Mouse (Mus musculus): Measurements from ENCODE around the gene Eml4. TPM values are rescaled to one million over a fixed set of nuclear protein-coding genes. Genes with fewer than 3 reads are reported as not detected.
A peak's percentile ranks its signal among the peaks of the same experiment; 100 is the strongest.

The Eml4 gene
- total and polyA plus RNA-seq, 3 experiments = 38.2 to 75.6 (median 60.1) TPM

DNA sequence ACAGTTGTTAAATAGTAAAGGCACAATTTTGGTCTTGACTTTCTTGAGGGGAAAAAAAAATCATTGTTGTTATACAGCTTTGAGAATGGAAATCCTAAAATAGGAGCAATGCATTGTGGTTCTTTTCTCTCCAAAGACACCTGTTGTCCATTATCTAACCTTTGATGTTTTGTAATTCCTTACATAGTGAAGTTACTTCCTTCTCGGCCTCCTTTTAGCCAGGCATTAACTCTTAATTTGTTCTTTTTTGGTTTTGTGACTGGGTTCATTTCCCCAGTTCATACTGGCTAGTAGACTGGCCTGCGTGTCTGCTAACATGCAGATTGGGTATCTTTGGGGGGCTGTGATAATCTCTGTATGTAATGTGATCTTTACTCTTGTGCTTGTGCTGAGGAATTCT, 1.7 kb downstream of the Eml4 start:
- Histone ChIP-seq H3K9ac (ENCODE audit: insufficient read depth, low read depth) (peak overlapping the region; percentile 89), H3K4me1 (ENCODE audit: control insufficient read depth in 1 of 2, insufficient read depth in 2 of 2) (peaks cover 3 to 31% of the 10 kb centered on the region in 2 experiments; a peak in 3 of 4 replicates), H3K9me3 (replicated peaks; ENCODE audit: low read length) (no peaks in the 10 kb centered on the region), H3K27me3 (replicated peaks) (no peaks in the 10 kb centered on the region), H3K27ac (ENCODE audit: insufficient read depth, low read depth) (no peak overlapping the region), H3K79me2 (replicated peaks; ENCODE audit: control insufficient read depth, extremely low read depth, insufficient read depth, poor library complexity, severe bottlenecking) (peaks cover 44% of the 10 kb centered on the region), H3K4me3 (replicated peaks in 1 of 3; ENCODE audit: low read depth in 2 of 3, low read length in 2 of 3, poor library complexity in 1 of 3) (peak overlapping the region; percentile 48 to 91 (median 83)), H3K4me2 (ENCODE audit: insufficient read depth, low read depth, poor library complexity, severe bottlenecking) (peak overlapping the region; percentile 96), H3K36me3 (replicated peaks in 1 of 2; ENCODE audit: control insufficient read depth in 1 of 2, insufficient read depth in 1 of 2, low read length in 1 of 2) (peaks cover 0 to 8% of the 10 kb centered on the region in 2 experiments)
- peak; percentile 44; the same call in 1 of the 2 replicates for TF ChIP-seq SIN3A (IDR thresholded peaks at IDR 0.05; ENCODE audit: low read length)
- TF ChIP-seq MXI1 (IDR thresholded peaks at IDR 0.05; ENCODE audit: low read depth, low read length) = 0 out of 2 replicates have a peak, but pooled peaks have one; percentile 24
- no peak for TF ChIP-seq CHD1 (IDR thresholded peaks at IDR 0.05; ENCODE audit: low read depth, low read length)
- DNase-seq (ENCODE audit: extremely low read depth) = no peak
- dilution Hi-C loops (cut with MboI; ENCODE audit: extremely low pct_ligation_motif_present, extremely low pct_unique_long_range_greater_than_20kb, low sequenced_read_pairs) (no loop called here), in situ Hi-C loops (cut with MboI; ENCODE audit: low pct_ligation_motif_present, low pct_unique_long_range_greater_than_20kb, low sequenced_read_pairs) (no loop called here)

DNA sequence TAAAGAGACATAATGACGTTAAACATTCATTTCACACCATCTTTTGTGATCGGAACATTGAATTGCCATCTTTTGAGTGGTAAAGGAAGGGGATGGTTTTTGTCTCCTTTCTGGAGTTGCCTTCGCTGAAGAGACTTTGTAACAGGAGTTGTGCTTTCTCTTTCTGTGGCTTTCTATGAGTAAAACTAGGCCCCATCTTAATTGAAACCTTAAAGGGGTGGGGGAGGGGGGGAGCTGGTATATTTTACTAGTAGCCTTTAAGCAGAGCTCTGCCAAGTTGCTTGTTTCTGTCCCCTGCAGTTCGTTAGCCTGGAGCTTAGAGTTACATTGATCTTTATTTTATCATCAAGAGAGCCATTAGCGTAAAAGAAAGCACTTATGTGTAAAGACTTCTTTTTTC, 2.3 kb downstream of the Eml4 start:
- Histone ChIP-seq H3K4me2 (ENCODE audit: insufficient read depth, low read depth, poor library complexity, severe bottlenecking) (peak overlapping the region; percentile 96), H3K4me1 (ENCODE audit: control insufficient read depth in 1 of 2, insufficient read depth in 2 of 2) (peaks cover 2 to 32% of the 10 kb centered on the region in 2 experiments; a peak in 3 of 4 replicates), H3K27me3 (replicated peaks) (no peaks in the 10 kb centered on the region), H3K36me3 (replicated peaks in 1 of 2; ENCODE audit: control insufficient read depth in 1 of 2, insufficient read depth in 1 of 2, low read length in 1 of 2) (peaks cover 0 to 8% of the 10 kb centered on the region in 2 experiments), H3K4me3 (replicated peaks in 1 of 3; ENCODE audit: low read depth in 2 of 3, low read length in 2 of 3, poor library complexity in 1 of 3) (peak overlapping the region; percentile 48 to 91 (median 83)), H3K79me2 (replicated peaks; ENCODE audit: control insufficient read depth, extremely low read depth, insufficient read depth, poor library complexity, severe bottlenecking) (peaks cover 50% of the 10 kb centered on the region), H3K9ac (ENCODE audit: insufficient read depth, low read depth) (peak overlapping the region; percentile 66; the same call in 1 of the 2 replicates), H3K9me3 (replicated peaks; ENCODE audit: low read length) (no peaks in the 10 kb centered on the region), H3K27ac (ENCODE audit: insufficient read depth, low read depth) (no peak overlapping the region)
- 0 out of 2 replicates have a peak, but pooled peaks have one; percentile 2 for TF ChIP-seq EP300 (IDR thresholded peaks at IDR 0.05; ENCODE audit: low read length)
- TF ChIP-seq ETS1 (conservative IDR thresholded peaks at IDR 0.05; ENCODE audit: low read depth, low read length) = no peak
- peak; percentile 40; the same call in 1 of the 2 replicates for TF ChIP-seq CHD2 (IDR thresholded peaks at IDR 0.05; ENCODE audit: low read length)
- in situ Hi-C loops (cut with MboI; ENCODE audit: low pct_ligation_motif_present, low pct_unique_long_range_greater_than_20kb, low sequenced_read_pairs) = no loop called here
- DNase-seq (ENCODE audit: extremely low read depth) = peak; percentile 47
- dilution Hi-C loops (cut with MboI; ENCODE audit: extremely low pct_ligation_motif_present, extremely low pct_unique_long_range_greater_than_20kb, low sequenced_read_pairs) = no loop called here

DNA sequence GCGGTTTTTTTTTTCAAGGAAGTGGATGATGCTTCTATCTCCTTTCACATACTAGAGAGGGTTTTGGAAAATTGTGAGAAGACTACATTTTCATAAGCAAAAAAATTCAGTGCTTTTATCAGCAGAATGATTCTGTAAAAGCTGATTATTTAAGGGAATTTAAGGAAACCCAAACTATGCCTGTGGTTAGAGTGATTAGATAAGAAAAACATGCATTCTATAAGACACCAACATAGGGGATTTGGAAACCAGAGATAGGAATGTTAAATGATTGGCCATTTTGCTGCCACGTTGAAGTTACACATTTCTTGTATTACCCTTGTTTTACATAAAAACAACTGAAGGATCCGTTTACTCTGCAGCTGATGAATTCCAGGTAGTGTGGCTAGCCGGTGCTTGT, 2.7 kb downstream of the Eml4 start:
- peaks cover 54% of the 10 kb centered on the region for H3K79me2 ChIP-seq (replicated peaks; ENCODE audit: control insufficient read depth, extremely low read depth, insufficient read depth, poor library complexity, severe bottlenecking)
- dilution Hi-C loops (cut with MboI; ENCODE audit: extremely low pct_ligation_motif_present, extremely low pct_unique_long_range_greater_than_20kb, low sequenced_read_pairs) = no loop called here
- in situ Hi-C loops (cut with MboI; ENCODE audit: low pct_ligation_motif_present, low pct_unique_long_range_greater_than_20kb, low sequenced_read_pairs) = no loop called here
- no peaks in the 10 kb centered on the region for H3K27me3 ChIP-seq (replicated peaks)
- peaks cover 0 to 8% of the 10 kb centered on the region in 2 experiments for H3K36me3 ChIP-seq (replicated peaks in 1 of 2; ENCODE audit: control insufficient read depth in 1 of 2, insufficient read depth in 1 of 2, low read length in 1 of 2)
- peaks cover 1 to 37% of the 10 kb centered on the region in 2 experiments; a peak in 2 of 4 replicates for H3K4me1 ChIP-seq (ENCODE audit: control insufficient read depth in 1 of 2, insufficient read depth in 2 of 2)
- no peak for DNase-seq (ENCODE audit: extremely low read depth)
- no peak overlapping the region for H3K27ac ChIP-seq (ENCODE audit: insufficient read depth, low read depth)
- no peak overlapping the region for H3K4me2 ChIP-seq (ENCODE audit: insufficient read depth, low read depth, poor library complexity, severe bottlenecking)
- peak overlapping the region in 2 of 3 experiments; percentile 83 to 91 for H3K4me3 ChIP-seq (replicated peaks in 1 of 3; ENCODE audit: low read depth in 2 of 3, low read length in 2 of 3, poor library complexity in 1 of 3)
- no peak for TF ChIP-seq CTCF (conservative IDR thresholded peaks at IDR 0.05 in 1 of 2, IDR thresholded peaks at IDR 0.05 in 1 of 2; ENCODE audit: low read depth in 2 of 2, low read length in 2 of 2)
- no peak for TF ChIP-seq ETS1 (conservative IDR thresholded peaks at IDR 0.05; ENCODE audit: low read depth, low read length)
- no peaks in the 10 kb centered on the region for H3K9me3 ChIP-seq (replicated peaks; ENCODE audit: low read length)
- no peak overlapping the region; the same call in 1 of the 2 replicates for H3K9ac ChIP-seq (ENCODE audit: insufficient read depth, low read depth)
